In genomic region chr2:84670569-84670933, GRCm38 (mm10) we compare ENCODE assay signal across 8 mouse cellular contexts. TPM values are rescaled to one million over a fixed set of nuclear protein-coding genes. Genes with fewer than 3 reads are reported as not detected.
DNase-seq lines count a peak whose midpoint lies in the region; ATAC-seq and TF ChIP-seq lines count a peak whose summit lies in the region.

Selenoh (minus strand) TSS chr2:84670770.

- H3ac ChIP-seq in C2C12 (ENCODE audit: control insufficient read depth, insufficient read length, low read depth): peak within 1 kb of the TSS; percentile 81

- H3K9me3 ChIP-seq in erythroblast, embryonic 14.5 days (ENCODE audit: control insufficient read depth, low read length): no peaks in the 10 kb centered on the region
- no peaks in the 10 kb centered on the region for H3K9me3 ChIP-seq in heart, embryonic 12.5 days (replicated peaks)
- H3K9me3 ChIP-seq in kidney, postnatal 0 days (replicated peaks; ENCODE audit: low read length): no peaks in the 10 kb centered on the region
- no peaks in the 10 kb centered on the region for H3K9me3 ChIP-seq in liver, embryonic 11.5 days (ENCODE audit: control insufficient read depth, low read length)
- no peaks in the 10 kb centered on the region for H3K9me3 ChIP-seq in stomach, embryonic 14.5 days (ENCODE audit: control insufficient read depth, low read depth, low read length)

- ATAC-seq in heart, embryonic 12.5 days (ENCODE audit: insufficient number of reproducible peaks, low FRiP score): peak; percentile 91
- ATAC-seq in kidney, postnatal 0 days (replicated peaks; ENCODE audit: low FRiP score, low read depth): peak; percentile 93
- ATAC-seq in liver, embryonic 11.5 days (replicated peaks; ENCODE audit: low FRiP score): peak; percentile 93
- peak; percentile 97 for ATAC-seq in stomach, embryonic 14.5 days (ENCODE audit: insufficient number of reproducible peaks, insufficient read depth, low FRiP score, low read depth)

- H3K27me3 ChIP-seq in C2C12 (ENCODE audit: control insufficient read depth, insufficient read depth, insufficient read length): no peaks in the 10 kb centered on the region
- H3K27me3 ChIP-seq in erythroblast, embryonic 14.5 days (ENCODE audit: control insufficient read depth): no peaks in the 10 kb centered on the region
- no peaks in the 10 kb centered on the region for H3K27me3 ChIP-seq in heart, embryonic 12.5 days (replicated peaks)
- no peaks in the 10 kb centered on the region for H3K27me3 ChIP-seq in kidney, postnatal 0 days (ENCODE audit: insufficient read depth, low read length)
- no peaks in the 10 kb centered on the region for H3K27me3 ChIP-seq in liver, embryonic 11.5 days (replicated peaks; ENCODE audit: control insufficient read depth, insufficient read depth, low read length)
- H3K27me3 ChIP-seq in stomach, embryonic 14.5 days (ENCODE audit: control insufficient read depth, insufficient read depth, low read length): no peaks in the 10 kb centered on the region

- H3K4me2 ChIP-seq in heart, embryonic 12.5 days: peak within 1 kb of the TSS; percentile 84
- H3K4me2 ChIP-seq in kidney, postnatal 0 days (ENCODE audit: low read length): peak within 1 kb of the TSS; percentile 88
- H3K4me2 ChIP-seq in liver, embryonic 11.5 days: peak within 1 kb of the TSS; percentile 80
- H3K4me2 ChIP-seq in stomach, embryonic 14.5 days (replicated peaks; ENCODE audit: low read depth, low read length): peak within 1 kb of the TSS; percentile 83

- WGBS in heart, embryonic 12.5 days: 0% methylated on average over 20 of the region's 20 CpGs
- under 1% methylated on average over 20 of the region's 20 CpGs for WGBS in kidney, postnatal 0 days
- under 1% methylated on average over 20 of the region's 20 CpGs for WGBS in liver, embryonic 11.5 days
- WGBS in stomach, embryonic 14.5 days: under 1% methylated on average over 20 of the region's 20 CpGs

- peaks cover 19% of the 10 kb centered on the region for H3K79me3 ChIP-seq in C2C12 (ENCODE audit: low read depth)

- H3K4me1 ChIP-seq in erythroblast, embryonic 14.5 days (ENCODE audit: control insufficient read depth): peaks cover 27% of the 10 kb centered on the region
- H3K4me1 ChIP-seq in heart, embryonic 12.5 days (replicated peaks): peaks cover 14% of the 10 kb centered on the region
- H3K4me1 ChIP-seq in kidney, postnatal 0 days (replicated peaks; ENCODE audit: insufficient read depth, low read length): peaks cover 12% of the 10 kb centered on the region; the same call in 1 of the 2 replicates
- peaks cover 4% of the 10 kb centered on the region; the same call in 1 of the 2 replicates for H3K4me1 ChIP-seq in liver, embryonic 11.5 days (replicated peaks; ENCODE audit: control insufficient read depth, insufficient read depth, low read length)
- H3K4me1 ChIP-seq in stomach, embryonic 14.5 days (ENCODE audit: control insufficient read depth, insufficient read depth, low read length): peaks cover 6% of the 10 kb centered on the region; the same call in 1 of the 2 replicates

- peak; percentile 99 for DNase-seq in brain, embryonic 14.5 days (ENCODE audit: low read depth)
- DNase-seq in kidney, postnatal 0 days (ENCODE audit: low spot score): peak; percentile 97
- peak; percentile 84 for DNase-seq in liver, embryonic 11.5 days (ENCODE audit: low spot score)
- peak; percentile 91 for DNase-seq in naive thymus-derived CD4-positive, alpha-beta T cell, adult 2 months (ENCODE audit: low read depth)

- H3K9ac ChIP-seq in heart, embryonic 12.5 days: peak within 1 kb of the TSS; percentile 83
- peak within 1 kb of the TSS; percentile 94 for H3K9ac ChIP-seq in kidney, postnatal 0 days (ENCODE audit: low read depth, low read length)
- H3K9ac ChIP-seq in liver, embryonic 11.5 days (ENCODE audit: low read depth, low read length): peak within 1 kb of the TSS; percentile 97
- peak within 1 kb of the TSS; percentile 73 for H3K9ac ChIP-seq in stomach, embryonic 14.5 days (replicated peaks; ENCODE audit: low read depth, low read length)

- H3K27ac ChIP-seq in heart, embryonic 12.5 days (ENCODE audit: poor library complexity, severe bottlenecking): peak within 1 kb of the TSS; percentile 92
- H3K27ac ChIP-seq in kidney, postnatal 0 days: peak within 1 kb of the TSS; percentile 92
- H3K27ac ChIP-seq in liver, embryonic 11.5 days (ENCODE audit: low read depth, low read length): peak within 1 kb of the TSS; percentile 94
- peak within 1 kb of the TSS; percentile 86 for H3K27ac ChIP-seq in stomach, embryonic 14.5 days (ENCODE audit: low read length)

- peaks cover 32% of the 10 kb centered on the region for H3K79me2 ChIP-seq in C2C12 (ENCODE audit: control insufficient read depth, insufficient read depth)

- no peak for TF ChIP-seq CTCF in C2C12 (IDR thresholded peaks at IDR 0.05; ENCODE audit: control insufficient read depth, insufficient read depth, insufficient read length)
- TF ChIP-seq CTCF in brain, embryonic 14.5 days (IDR thresholded peaks at IDR 0.05; ENCODE audit: borderline replicate concordance, extremely low read depth, insufficient read depth, insufficient read length): no peak
- no peak for TF ChIP-seq CTCF in kidney, postnatal 0 days (IDR thresholded peaks at IDR 0.05; ENCODE audit: low read depth)

- peak; percentile 56; the same call in 1 of the 2 replicates for TF ChIP-seq POLR2A in brain, embryonic 14.5 days (IDR thresholded peaks at IDR 0.05; ENCODE audit: borderline replicate concordance, extremely low read depth, insufficient read depth, insufficient read length, poor library complexity, severe bottlenecking)

- H3K4me3 ChIP-seq in C2C12 (ENCODE audit: insufficient read depth, poor library complexity, severe bottlenecking): peak within 1 kb of the TSS; percentile 99
- peak within 1 kb of the TSS; percentile 88 for H3K4me3 ChIP-seq in erythroblast, embryonic 14.5 days (replicated peaks)
- H3K4me3 ChIP-seq in heart, embryonic 12.5 days: peak within 1 kb of the TSS; percentile 80
- peak within 1 kb of the TSS; percentile 98 for H3K4me3 ChIP-seq in kidney, postnatal 0 days (replicated peaks; ENCODE audit: low read depth, low read length)
- peak within 1 kb of the TSS; percentile 78 for H3K4me3 ChIP-seq in liver, embryonic 11.5 days (ENCODE audit: low read depth, low read length)
- H3K4me3 ChIP-seq in stomach, embryonic 14.5 days (ENCODE audit: low read depth, low read length): peak within 1 kb of the TSS; percentile 63

- peaks cover 53% of the 10 kb centered on the region for H3K36me3 ChIP-seq in C2C12 (ENCODE audit: control insufficient read depth, insufficient read depth)
- peaks cover 49% of the 10 kb centered on the region for H3K36me3 ChIP-seq in erythroblast, embryonic 14.5 days (ENCODE audit: control insufficient read depth)
- peaks cover 51% of the 10 kb centered on the region for H3K36me3 ChIP-seq in heart, embryonic 12.5 days
- H3K36me3 ChIP-seq in kidney, postnatal 0 days (ENCODE audit: insufficient read depth, low read length): peaks cover 27% of the 10 kb centered on the region
- peaks cover 22% of the 10 kb centered on the region; the same call in 1 of the 2 replicates for H3K36me3 ChIP-seq in liver, embryonic 11.5 days (ENCODE audit: control insufficient read depth, insufficient read depth, low read length)
- peaks cover 19% of the 10 kb centered on the region; the same call in 1 of the 2 replicates for H3K36me3 ChIP-seq in stomach, embryonic 14.5 days (ENCODE audit: control insufficient read depth, insufficient read depth, low read length)

TF ChIP-seq in C2C12, 6 proteins besides CTCF, POLR2A, EP300 and RAD21:
- TF ChIP-seq USF1 (IDR thresholded peaks at IDR 0.05; ENCODE audit: low read depth) (peak; percentile 99), MYOG (IDR thresholded peaks at IDR 0.05; ENCODE audit: control insufficient read depth, extremely low read depth, insufficient read length) (no peak)

RNA-seq across cellular contexts. Expression of gene Selenoh, which starts in this region (rescaled TPM):
- 355 TPM for polyA plus RNA-seq in C2C12 (2012; fragmentation: generic; extraction: Trizol)
- polyA plus RNA-seq in brain, embryonic 14.5 days (2012; rRNA removed): 193 and 319 TPM in 2 replicates
- polyA plus RNA-seq in erythroblast, embryonic 14.5 days (2012): 19.5 and 22.6 TPM in 2 replicates
- 279 and 282 TPM in 2 replicates for polyA plus RNA-seq in heart, embryonic 12.5 days (2016; fragmentation: Nextera tagmentation; extraction: Ambion mirVana)
- 243 and 244 TPM in 2 replicates for polyA plus RNA-seq in kidney, postnatal 0 days (2015; fragmentation: Nextera tagmentation; extraction: Ambion mirVana)
- 241 and 264 TPM in 2 replicates for polyA plus RNA-seq in liver, embryonic 11.5 days (2014; fragmentation: Nextera tagmentation; extraction: Ambion mirVana)
- polyA plus RNA-seq in stomach, embryonic 14.5 days (2014; fragmentation: Nextera tagmentation; extraction: Ambion mirVana): 262 and 316 TPM in 2 replicates

Comparison
In these comparisons a context has a peak if more than half of its experiments do, and no peak if none do; other contexts are left out.
1. Peak in every context shown above with its lines: DNase-seq, ATAC-seq, H3K4me3 ChIP-seq and H3K27ac ChIP-seq.